Mouse (Mus musculus) left cerebral cortex, adult 18-20 months (tissue): ENCODE measurements around the gene Smtn. TPM values are rescaled to one million over a fixed set of nuclear protein-coding genes. Genes with fewer than 3 reads are reported as not detected.

Experiments used
- DNase-seq, 2 experiments: peaks; one replicate each; pipeline ENCODE4 v3.0.0; 2021 to 2022; ENCODE audit warnings: low spot score in 2 of 2, mixed read lengths in 1 of 2
- total RNA-seq, 2 experiments: library from RNA; stranded (reverse); gene quantifications; 2 replicates each; pipeline ENCODE4 v1.2.3; 2021

Smtn gene
- total RNA-seq, 2 experiments from 2014 or later = 6.0 to 6.5 TPM

DNA sequence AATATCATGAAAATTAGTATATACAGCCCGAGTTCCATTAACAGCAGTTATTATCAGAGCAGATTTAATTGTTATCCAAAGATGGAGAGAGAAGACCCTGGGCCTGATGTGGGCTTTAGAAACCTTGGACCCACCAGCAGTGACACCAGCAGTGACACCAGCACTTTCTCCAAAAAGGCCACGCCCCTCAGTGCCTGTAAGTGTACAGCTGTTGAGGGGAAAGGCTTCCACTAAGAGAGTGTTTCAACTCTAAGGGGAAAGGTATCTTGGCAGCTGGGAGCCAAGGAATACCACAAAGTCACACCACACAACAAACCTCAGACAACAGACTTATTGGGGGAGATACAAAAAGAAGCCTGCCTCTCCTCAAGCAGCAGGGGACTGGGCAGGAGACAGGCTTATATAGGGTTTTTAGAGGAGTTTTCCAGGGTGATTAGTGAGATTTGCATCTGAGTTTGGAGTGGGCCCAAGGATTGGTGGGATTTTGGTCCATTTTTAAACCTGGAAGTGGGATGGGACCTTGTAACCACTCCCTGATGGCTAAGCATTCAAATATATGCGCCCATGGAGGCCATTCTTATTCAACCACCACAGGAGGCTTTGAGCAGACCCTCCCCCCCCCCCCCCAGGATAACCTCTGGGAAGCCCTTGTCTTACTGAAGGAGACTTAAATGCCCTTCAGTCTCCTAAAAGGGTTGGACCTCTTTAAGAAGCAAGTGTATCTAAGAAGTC, 8.3 kb upstream of the Smtn start:
- DNase-seq = no peak

GRCm38 (mm10) chr11:3547969-3548368, 7.6 kb upstream of the Smtn start:
- no peak for DNase-seq

DNA sequence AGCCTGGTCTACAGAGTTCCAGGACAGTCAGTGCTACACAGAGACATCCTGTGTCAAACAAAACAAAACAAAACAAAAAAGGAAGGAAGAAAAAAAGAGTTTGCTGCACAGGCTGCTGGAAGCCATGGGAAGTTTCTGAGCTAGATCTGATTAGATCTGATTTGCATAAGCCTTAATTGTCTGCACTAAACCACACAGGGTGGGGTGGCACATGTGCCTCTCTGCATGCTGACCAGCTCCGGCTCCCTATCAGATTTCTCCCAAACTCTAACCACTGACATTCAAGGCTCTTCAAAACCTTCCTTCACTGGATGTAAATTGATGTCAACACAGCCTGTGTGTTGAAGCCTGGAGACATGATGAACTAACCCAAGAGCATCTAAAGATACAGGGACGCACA, 6.6 kb upstream of the Smtn start:
- no peak for DNase-seq

- no peak for DNase-seq
These were observed 5.8 kb upstream of the Smtn start for GRCm38 (mm10) chr11:3546242-3546562.

GRCm38 (mm10) chr11:3545531-3546241, 5.3 kb upstream of the Smtn start:
- DNase-seq = no peak

DNA sequence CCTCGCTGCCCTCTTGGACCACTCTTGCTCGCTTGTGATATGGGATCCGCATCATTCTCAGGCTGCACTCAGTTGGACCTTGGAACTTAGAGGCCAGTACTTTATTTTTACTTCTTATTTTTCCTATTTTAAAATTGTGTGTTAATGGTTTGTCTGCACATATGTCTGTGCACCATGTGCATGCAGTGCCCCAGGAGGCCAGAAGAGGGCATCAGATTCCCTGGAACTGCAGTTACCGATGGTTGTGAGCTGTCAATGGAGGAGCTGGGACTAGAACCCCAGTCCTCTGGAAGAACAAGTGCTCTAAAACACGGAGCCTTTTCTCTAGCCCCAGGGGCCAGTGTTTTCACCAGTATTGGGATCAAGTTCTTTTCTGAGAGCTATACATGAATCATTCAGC, 4.0 kb upstream of the Smtn start:
- no peak for DNase-seq

DNA sequence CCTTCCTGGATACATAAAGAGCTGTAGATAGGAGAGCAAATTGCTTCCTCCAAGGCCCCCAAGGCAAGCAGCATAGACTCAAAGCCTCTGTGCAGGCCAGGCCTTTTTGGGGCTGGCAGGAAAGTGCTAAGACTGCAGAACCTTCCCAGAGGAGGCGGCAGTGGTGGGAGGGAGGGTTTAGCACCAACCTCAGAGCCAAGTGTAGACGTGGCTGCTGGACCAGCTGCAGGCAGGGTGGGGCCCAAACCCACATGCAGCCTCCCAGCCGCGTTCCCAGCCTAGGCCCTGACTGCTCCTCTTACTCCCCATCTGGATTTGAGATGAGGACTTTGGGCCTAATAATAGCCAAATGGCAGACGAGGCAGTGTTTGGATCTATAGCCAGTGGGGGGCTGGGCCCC, 2.6 kb upstream of the Smtn start:
- DNase-seq = peak; percentile 26 to 48

- DNase-seq = no peak
These were observed 1.5 kb upstream of the Smtn start for GRCm38 (mm10) chr11:3541932-3542331.

DNA sequence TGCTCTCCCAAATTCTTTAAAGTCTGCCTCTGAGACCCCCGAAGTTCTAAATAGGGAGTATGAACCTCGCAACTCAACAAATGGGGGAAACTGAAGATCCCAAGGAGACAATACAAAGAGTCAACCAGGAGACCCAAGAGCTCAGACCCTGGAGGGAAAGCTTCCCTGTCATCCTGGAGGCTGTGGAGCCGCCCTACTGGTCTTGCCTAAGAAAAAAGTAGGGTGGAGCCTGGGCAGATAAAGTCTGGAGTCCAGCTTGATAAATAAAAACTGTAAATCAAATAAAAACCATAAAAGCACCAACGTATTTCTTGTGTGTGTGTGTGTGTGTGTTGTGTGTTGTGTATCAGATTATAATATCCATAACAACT, 601 bp downstream of the Smtn start:
- DNase-seq = no peak

- DNase-seq = peak; percentile 76 to 87
These were observed 1.1 kb downstream of the Smtn start for GRCm38 (mm10) chr11:3539111-3539825.

DNA sequence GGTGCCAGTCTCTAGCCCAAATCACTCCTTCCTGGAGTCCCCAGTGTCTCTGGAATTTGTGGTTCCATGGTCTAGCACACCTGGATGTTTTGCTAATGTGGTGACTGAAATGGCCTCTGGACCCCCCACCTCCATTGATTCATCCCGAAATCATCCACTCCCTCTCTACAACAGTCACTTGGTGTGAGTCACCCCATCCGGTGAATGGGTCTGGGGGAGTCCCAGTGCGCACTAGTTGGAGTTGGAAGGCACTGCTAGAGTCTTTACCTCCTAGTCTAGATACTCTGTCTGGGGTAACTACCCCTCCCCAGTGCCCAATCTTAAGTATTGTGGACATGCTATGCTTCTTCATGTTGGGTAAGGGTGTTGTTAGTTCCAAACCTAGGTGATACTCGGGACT, 2.1 kb downstream of the Smtn start:
- no peak for DNase-seq

- no peak for DNase-seq
These were observed 2.7 kb downstream of the Smtn start for GRCm38 (mm10) chr11:3537711-3538110.

- no peak for DNase-seq
These were observed 3.6 kb downstream of the Smtn start for GRCm38 (mm10) chr11:3536745-3537333.

DNA sequence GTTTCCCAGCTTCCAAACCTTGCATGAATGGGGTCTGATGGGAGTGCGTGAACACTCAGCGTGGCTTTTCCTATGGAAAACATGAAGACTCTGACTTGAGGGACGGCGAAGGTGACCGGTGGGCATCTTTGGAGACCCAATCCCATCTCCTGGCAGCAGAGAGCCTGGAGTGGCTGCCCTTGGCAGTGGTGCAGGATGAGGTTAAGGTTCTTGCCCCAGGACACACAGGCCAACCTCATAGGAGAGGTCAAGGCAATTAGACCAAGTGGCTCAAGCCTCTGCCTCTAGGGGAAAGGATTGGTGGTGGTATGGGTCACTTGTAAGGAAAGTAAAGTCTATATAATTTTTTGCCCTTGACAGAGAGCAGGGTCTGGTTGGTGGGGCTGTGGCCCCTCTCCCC, 4.3 kb downstream of the Smtn start:
- no peak for DNase-seq

DNA sequence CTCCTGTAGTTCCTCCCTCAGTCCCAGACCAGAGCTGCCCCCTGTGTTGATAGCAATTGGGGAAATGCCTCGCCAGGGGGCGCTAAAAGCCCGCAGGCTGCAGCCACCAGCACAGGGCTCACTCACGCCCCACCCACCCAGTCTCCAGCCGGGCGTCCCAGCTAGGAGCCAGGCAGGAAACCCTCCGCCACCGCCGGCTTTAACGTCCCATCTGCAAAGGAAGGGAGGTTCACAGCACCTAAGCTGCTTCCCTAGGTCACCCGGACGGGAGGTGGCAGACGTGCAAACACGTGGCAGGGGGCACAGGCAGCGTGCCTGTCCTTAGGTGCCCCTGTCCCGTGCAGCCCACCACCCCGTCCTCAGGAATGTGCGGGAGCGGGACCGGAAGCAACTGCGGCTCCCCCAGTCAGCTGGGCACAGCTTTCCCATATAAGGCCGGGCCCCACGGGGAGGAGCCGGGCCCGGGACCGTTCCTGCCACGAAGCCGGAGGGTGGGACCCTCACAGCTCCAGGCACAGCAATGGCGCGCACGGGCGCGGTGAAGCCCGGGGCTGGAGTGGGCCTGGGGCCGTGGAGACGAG, 4.9 kb downstream of the Smtn start:
- DNase-seq = peak; percentile 94 to 97

GRCm38 (mm10) chr11:3534956-3535355, 5.5 kb downstream of the Smtn start:
- DNase-seq = no peak

- no peak for DNase-seq
These were observed 6.9 kb downstream of the Smtn start for GRCm38 (mm10) chr11:3533406-3533932.

- no peak for DNase-seq
These were observed 8.1 kb downstream of the Smtn start for GRCm38 (mm10) chr11:3532101-3532931.

GRCm38 (mm10) chr11:3531634-3532033, 8.8 kb downstream of the Smtn start:
- DNase-seq = no peak

DNA sequence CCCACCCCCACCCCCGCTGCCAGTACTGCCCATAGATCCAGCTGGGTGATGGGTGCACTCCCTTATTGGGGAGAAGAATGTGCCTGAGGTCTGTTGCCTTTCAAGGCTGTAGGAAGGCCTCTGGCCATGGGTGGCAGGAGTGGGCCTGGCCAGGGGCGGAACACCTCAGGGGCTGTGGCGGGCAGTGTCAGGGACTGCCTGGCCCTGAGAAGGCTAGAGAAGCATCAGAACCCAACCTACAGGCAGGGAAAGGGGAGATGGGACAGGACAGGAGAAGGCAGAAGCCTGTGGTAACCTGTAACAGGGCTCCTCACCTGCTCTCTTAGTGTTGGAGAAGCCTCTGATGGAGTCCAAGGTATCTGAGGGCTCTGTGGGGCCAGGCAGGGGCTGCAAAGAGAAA, 9.7 kb downstream of the Smtn start:
- no peak for DNase-seq
